Mouse (Mus musculus) C2C12 (cell line): ENCODE data around the gene Calcrl.

ENCODE experiments used
- CTCF ChIP-seq: IDR thresholded peaks from one replicate; pipeline ENCODE4 v1.5.1; 2011; ENCODE audit not compliant: control insufficient read depth, insufficient read depth, insufficient read length
- MAX ChIP-seq: IDR thresholded peaks from one replicate; pipeline ENCODE4 v1.6.1; 2011; ENCODE audit warnings: mild to moderate bottlenecking, control low read depth
- MYOG ChIP-seq: IDR thresholded peaks from one replicate; pipeline ENCODE4 v1.6.1; 2011; ENCODE audit not compliant: control insufficient read depth, insufficient read length; ENCODE audit errors: extremely low read depth

DNA sequence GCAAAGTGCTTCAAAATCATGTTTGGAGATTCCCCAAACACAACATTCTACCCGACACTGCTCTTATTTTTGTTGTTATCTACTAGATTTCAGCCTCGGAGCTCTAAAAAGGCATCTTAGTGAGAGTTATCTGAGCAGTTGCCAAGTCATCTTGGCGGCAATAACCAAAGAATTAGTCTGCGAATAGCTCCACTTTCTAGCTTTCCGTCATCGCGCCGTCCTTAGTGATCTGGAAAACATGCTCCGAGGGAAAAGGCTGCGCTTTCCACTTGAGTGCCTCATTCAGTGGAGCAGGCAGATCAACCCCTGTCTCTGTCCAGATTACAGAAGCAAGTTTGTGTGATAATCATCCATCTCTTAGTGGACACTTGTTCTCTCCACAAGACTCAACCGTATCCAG, 44.4 kb downstream of the Calcrl start:
- TF ChIP-seq MYOG (no peak), CTCF (no peak), MAX (no peak)
